Mouse (Mus musculus) neural tube, embryonic 13.5 days (tissue): ENCODE data around the gene Nxpe4. TPM values are rescaled to one million over a fixed set of nuclear protein-coding genes. Genes with fewer than 3 reads are reported as not detected.
"Not testable (repeated sequence)": the region's sequence is repeated elsewhere in the genome, so short reads cannot be mapped to it uniquely, and the experiment has no call there.

Source experiments
- ATAC-seq: fragments of 200-750 bp; cut with Nextera tagmentation; 2 replicates; pipeline ENCODE4 v1.8.0; 2017; ENCODE audit warnings: low read depth, mild to moderate bottlenecking, moderate TSS enrichment, moderate library complexity
- H3K27ac ChIP-seq: fragments of 300-500 bp; sonication (generic); replicated peaks from 2 replicates; pipeline ENCODE4 v1.5.1; 2015; ENCODE audit warnings: moderate library complexity, mild to moderate bottlenecking, inconsistent platforms
- H3K27me3 ChIP-seq: fragments of 300-500 bp; sonication (generic); 2 replicates; pipeline ENCODE4 v1.6.1; 2015; ENCODE audit warnings: mild to moderate bottlenecking, inconsistent platforms
- H3K36me3 ChIP-seq: fragments of 300-500 bp; sonication (generic); 2 replicates; pipeline ENCODE4 v1.6.1; 2015; ENCODE audit warnings: mild to moderate bottlenecking, inconsistent platforms
- H3K4me1 ChIP-seq: fragments of 300-500 bp; sonication (generic); replicated peaks from 2 replicates; pipeline ENCODE4 v1.6.1; 2015; ENCODE audit warnings: inconsistent platforms
- H3K4me2 ChIP-seq: fragments of 300-500 bp; sonication (generic); 2 replicates; pipeline ENCODE4 v1.6.1; 2015; ENCODE audit warnings: inconsistent platforms, mild to moderate bottlenecking, moderate library complexity
- H3K4me3 ChIP-seq: fragments of 300-500 bp; sonication (generic); 2 replicates; pipeline ENCODE4 v1.5.1; 2015; ENCODE audit warnings: mild to moderate bottlenecking, inconsistent platforms
- H3K9ac ChIP-seq: fragments of 300-500 bp; sonication (generic); 2 replicates; pipeline ENCODE4 v1.6.1; 2015; ENCODE audit warnings: moderate library complexity, mild to moderate bottlenecking, inconsistent platforms
- H3K9me3 ChIP-seq: fragments of 300-500 bp; sonication (generic); 2 replicates; pipeline ENCODE4 v1.6.1; 2016; ENCODE audit warnings: inconsistent platforms
- WGBS: fragments of 180-500 bp; shearing (Covaris S2); methylation state at CpG from one replicate; pipeline ENCODE4 v1.1.7; 2015; 5-methylcytosine and 5-hydroxymethylcytosine counted together
- polyA plus RNA-seq: library from polyadenylated mRNA; unstranded; fragments of >200 nt; fragmentation: Nextera tagmentation; extraction: Ambion mirVana; gene quantifications from 2 replicates; pipeline ENCODE4 v1.2.1, GENCODE M21; 2015

The Nxpe4 gene
- polyA plus RNA-seq, 1 experiment from 2014 or later, result 6.5 TPM

DNA sequence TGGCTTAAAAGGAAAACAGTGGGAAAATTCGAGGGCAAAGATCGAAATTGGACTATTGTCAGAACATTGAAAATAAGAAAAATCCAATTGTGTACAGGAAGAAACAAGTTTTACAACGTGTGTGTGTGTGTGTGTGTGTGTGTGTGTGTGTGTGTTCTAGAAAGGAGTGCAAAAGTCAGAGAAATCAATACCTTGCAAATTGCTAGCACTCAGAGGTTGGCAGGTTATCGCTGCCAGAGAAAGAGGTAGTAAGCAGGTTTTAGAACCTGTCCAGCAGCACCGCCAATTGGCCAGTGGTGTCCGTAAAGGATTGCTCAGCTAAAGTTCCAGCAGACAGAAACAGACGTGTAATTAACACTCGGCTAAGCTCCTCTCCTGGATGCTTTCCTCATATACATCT, 122.4 kb downstream of the Nxpe4 start:
- no peak for ATAC-seq
- WGBS, result 90% methylated on average over 8 of the region's 8 CpGs
- no peaks in the 10 kb centered on the region for H3K36me3 ChIP-seq
- no peaks in the 10 kb centered on the region for H3K4me1 ChIP-seq
- no peak overlapping the region for H3K4me2 ChIP-seq
- no peaks in the 10 kb centered on the region for H3K9me3 ChIP-seq
- H3K4me3 ChIP-seq, result no peak overlapping the region
- H3K27me3 ChIP-seq, result no peaks in the 10 kb centered on the region
- no peak overlapping the region for H3K9ac ChIP-seq
- no peak overlapping the region for H3K27ac ChIP-seq

DNA sequence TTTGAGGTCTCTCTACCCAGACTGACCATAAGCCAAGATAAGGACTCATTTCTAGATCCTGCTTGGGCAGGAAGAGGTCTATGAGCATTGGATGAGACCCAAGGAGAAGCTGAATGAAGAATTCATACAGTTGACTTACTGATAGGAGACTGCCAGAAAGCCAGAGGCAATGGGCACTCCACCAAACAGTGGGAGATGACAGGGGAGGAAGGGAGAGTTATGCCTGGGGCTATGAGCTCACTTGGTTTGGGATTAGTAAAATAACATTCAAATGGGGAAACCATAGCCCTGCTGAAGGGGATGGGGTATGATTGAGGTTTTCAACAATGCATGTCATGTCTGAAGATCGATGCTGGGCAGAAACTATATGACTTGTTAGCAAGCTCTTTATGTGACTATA, 128.5 kb downstream of the Nxpe4 start:
- Histone ChIP-seq H3K9ac (no peak overlapping the region), H3K4me1 (no peaks in the 10 kb centered on the region), H3K27ac (no peak overlapping the region), H3K4me3 (no peak overlapping the region), H3K9me3 (no peaks in the 10 kb centered on the region), H3K4me2 (no peak overlapping the region), H3K36me3 (no peaks in the 10 kb centered on the region), H3K27me3 (no peaks in the 10 kb centered on the region)
- no peak for ATAC-seq
- WGBS, result 97% methylated on average over 1 of the region's 1 CpGs

DNA sequence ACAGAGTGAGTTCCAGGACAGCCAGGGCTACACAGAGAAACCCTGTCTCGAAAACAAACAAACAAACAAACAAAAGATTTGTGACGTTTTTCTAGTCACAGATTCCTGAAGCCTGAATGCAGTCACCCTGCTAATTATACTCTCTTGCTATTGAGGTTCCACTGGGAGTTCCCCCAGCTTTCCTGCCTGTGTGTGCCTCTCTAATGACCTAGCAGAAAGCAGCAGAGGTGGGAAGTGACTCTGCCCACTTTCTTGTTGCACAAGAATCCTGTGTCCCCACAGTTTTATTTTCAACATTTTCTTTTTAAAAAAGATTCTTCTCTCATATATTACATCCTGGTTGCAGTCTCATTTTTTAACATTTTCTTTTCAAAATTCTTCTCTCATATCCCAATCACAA, 132.9 kb downstream of the Nxpe4 start:
- H3K27ac ChIP-seq, result no peak overlapping the region
- no peaks in the 10 kb centered on the region for H3K9me3 ChIP-seq
- H3K4me1 ChIP-seq, result no peaks in the 10 kb centered on the region
- no peaks in the 10 kb centered on the region for H3K36me3 ChIP-seq
- 79% methylated on average over 2 of the region's 2 CpGs for WGBS
- H3K27me3 ChIP-seq, result no peaks in the 10 kb centered on the region
- H3K4me2 ChIP-seq, result no peak overlapping the region
- H3K9ac ChIP-seq, result no peak overlapping the region
- ATAC-seq, result no peak
- H3K4me3 ChIP-seq, result no peak overlapping the region

DNA sequence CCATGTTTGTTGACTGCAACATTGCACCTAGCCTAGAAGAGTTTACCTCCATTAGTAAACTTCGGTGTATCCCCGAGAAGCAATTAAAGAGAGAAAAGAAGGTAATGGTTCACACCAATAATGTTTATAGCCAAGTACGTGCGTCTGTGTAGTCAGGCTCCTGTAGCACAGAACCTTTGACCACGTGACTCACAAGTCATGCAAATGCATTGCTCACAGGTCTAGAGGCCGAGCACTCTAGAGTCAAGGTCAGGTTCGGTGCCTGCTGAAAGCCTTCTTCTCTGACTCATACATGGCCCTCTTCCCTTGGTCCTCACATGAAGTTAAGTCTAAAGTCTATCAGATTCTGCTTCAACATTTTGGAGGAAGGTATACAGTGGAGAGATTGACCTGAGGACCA, 137.2 kb downstream of the Nxpe4 start:
- Histone ChIP-seq H3K36me3 (no peaks in the 10 kb centered on the region), H3K4me3 (no peak overlapping the region), H3K9ac (no peak overlapping the region), H3K27ac (no peak overlapping the region), H3K4me2 (no peak overlapping the region), H3K9me3 (no peaks in the 10 kb centered on the region), H3K27me3 (no peaks in the 10 kb centered on the region), H3K4me1 (no peaks in the 10 kb centered on the region)
- WGBS, result 89% methylated on average over 7 of the region's 7 CpGs
- ATAC-seq, result no peak

DNA sequence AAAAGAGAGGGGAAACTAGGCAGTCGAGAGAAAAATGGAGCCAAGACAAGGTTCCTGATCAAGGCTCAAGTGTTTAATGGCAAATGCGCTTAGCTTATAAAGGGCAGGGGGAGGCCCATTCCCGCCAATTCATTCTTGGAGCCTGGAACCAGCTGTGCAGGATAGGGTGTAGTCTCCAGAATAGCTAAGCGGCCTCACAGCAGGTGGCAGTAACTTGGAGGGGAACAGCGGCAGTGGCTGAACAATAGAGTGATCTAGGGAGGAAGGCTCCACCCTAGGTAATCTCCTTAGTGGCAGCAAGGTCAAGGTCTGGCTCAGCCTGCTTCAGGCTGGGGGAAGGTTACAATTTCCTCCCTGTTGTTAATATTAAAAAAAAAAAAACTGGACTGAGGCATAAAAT, 141.7 kb downstream of the Nxpe4 start:
- H3K4me1 ChIP-seq, H3K27ac ChIP-seq, H3K9ac ChIP-seq, H3K36me3 ChIP-seq, H3K4me3 ChIP-seq, H3K9me3 ChIP-seq, ATAC-seq, H3K4me2 ChIP-seq, H3K27me3 ChIP-seq: not testable (repeated sequence)
- 26% methylated on average over 5 of the region's 5 CpGs for WGBS

DNA sequence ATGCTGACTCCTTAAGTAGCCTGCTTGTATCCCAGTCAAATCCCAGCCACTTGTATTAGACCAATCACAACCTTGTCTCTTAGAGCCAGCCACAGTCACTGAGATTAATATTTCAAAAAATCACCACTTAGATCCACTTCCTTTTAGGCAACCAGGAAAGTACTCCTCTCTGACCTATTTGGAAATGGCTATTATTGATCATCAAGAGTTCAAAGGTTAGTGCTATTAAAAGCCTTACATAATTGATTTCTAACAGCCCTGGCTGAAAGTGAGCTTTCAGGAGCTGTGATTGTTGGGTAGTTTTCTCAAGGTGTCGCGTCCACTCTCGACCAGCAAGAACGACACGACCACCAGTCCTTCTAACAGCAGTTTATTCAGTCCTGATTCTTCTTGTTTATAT, 149.4 kb downstream of the Nxpe4 start:
- no peak overlapping the region for H3K4me3 ChIP-seq
- H3K9ac ChIP-seq, result no peak overlapping the region
- H3K4me2 ChIP-seq, result no peak overlapping the region
- no peak overlapping the region for H3K27ac ChIP-seq
- no peaks in the 10 kb centered on the region for H3K27me3 ChIP-seq
- 75% methylated on average over 5 of the region's 5 CpGs for WGBS
- H3K36me3 ChIP-seq, result no peaks in the 10 kb centered on the region
- no peaks in the 10 kb centered on the region for H3K9me3 ChIP-seq
- ATAC-seq, result no peak
- peaks cover 4% of the 10 kb centered on the region; the same call in 1 of the 2 replicates for H3K4me1 ChIP-seq

DNA sequence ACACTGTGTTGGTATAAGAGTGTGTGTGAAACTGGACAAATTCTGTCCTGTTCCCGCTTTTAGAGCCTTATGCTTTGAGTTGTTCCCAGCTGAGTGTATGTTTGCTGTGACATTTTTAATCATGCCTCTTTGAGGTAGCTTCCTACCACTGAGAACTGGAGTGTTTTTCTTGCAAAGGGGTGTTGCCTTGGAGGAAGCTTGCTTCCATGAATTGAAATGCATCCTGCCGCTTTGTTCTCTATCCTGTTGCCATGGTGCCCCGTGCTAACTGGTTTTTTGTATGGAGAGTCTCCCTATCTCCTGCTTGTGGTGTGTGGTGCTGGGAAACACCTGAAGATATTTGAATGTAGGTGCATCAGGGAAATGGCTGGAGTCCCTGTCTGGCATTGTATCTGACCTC, 152.4 kb downstream of the Nxpe4 start:
- ATAC-seq, result no peak
- Histone ChIP-seq H3K9me3 (no peaks in the 10 kb centered on the region), H3K4me2 (no peak overlapping the region), H3K36me3 (no peaks in the 10 kb centered on the region), H3K27ac (0 out of 2 replicates have a peak overlapping the region, but pooled peaks have one; percentile 33), H3K4me3 (0 out of 2 replicates have a peak overlapping the region, but pooled peaks have one; percentile 14), H3K27me3 (no peaks in the 10 kb centered on the region), H3K4me1 (peaks cover 4% of the 10 kb centered on the region; the same call in 1 of the 2 replicates), H3K9ac (no peak overlapping the region)
- 16% methylated on average over 3 of the region's 3 CpGs for WGBS

DNA sequence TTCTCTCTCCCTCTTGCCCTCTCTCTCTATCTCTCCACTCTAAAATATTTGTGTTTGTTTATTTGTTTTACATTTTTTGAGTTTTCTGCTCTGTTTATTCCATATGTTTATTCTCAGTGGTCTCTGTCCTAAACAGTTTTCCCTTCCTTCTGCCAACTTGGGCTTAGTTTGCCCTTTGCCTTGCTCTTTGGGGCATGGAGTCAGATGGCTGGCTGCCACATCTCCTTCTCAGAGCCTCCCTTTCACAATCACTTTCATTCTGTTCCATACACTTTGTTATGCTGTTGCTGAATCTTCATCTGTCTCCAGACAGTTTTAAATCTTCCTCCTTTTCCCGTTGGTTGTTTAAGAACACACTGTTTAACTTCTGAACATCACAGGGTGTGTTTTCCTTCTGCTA, 154.0 kb downstream of the Nxpe4 start:
- Histone ChIP-seq H3K4me3 (no peak overlapping the region), H3K4me1 (peaks cover 4% of the 10 kb centered on the region; the same call in 1 of the 2 replicates), H3K27ac (no peak overlapping the region), H3K27me3 (no peaks in the 10 kb centered on the region), H3K9ac (no peak overlapping the region), H3K9me3 (no peaks in the 10 kb centered on the region), H3K4me2 (no peak overlapping the region), H3K36me3 (no peaks in the 10 kb centered on the region)
- WGBS, result 71% methylated on average over 1 of the region's 1 CpGs
- no peak for ATAC-seq

DNA sequence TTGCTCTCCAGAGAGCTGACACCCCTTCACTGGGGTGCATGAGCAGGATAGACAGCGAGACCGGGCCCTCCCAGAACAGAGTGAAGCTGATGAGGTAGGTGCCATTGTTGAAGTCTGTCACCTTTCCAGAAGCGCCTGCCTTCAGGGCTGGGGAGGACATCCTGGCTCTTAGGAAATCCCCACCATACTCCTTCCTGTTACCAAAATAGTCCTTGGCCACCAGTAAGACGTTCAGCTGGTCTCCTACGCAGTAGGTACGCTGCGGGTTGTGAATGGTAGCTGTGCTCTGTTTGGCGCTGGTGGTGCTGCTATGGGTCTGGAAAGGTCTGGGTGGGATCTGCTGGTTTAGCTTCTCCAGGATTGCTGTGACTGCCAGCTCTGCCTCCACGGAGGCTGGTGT, 164.5 kb downstream of the Nxpe4 start:
- Histone ChIP-seq H3K27me3 (no peaks in the 10 kb centered on the region), H3K9me3 (no peaks in the 10 kb centered on the region), H3K36me3 (no peaks in the 10 kb centered on the region), H3K4me2 (no peak overlapping the region), H3K4me1 (no peaks in the 10 kb centered on the region), H3K9ac (no peak overlapping the region), H3K27ac (no peak overlapping the region), H3K4me3 (no peak overlapping the region)
- no peak for ATAC-seq
- 90% methylated on average over 9 of the region's 9 CpGs for WGBS

DNA sequence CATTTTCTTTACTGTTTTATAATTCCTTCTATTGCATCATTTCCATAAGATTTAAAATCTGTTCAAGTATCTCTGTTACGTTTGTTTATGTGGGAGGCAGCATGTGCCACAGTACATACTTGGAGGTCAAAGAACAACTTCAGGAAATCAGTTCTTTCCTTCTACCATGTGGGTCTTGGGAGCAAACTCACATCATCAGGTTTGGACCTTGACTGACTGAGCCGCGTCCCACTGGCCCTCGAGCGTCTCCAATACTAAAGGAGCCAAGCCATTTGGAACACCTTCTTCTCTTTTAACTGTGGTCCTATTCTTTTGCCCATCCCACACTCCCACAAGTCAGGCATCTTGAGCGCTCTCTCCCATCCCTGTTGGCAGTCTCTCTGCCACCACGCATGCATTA, 167.8 kb downstream of the Nxpe4 start:
- H3K4me2 ChIP-seq, result no peak overlapping the region
- no peak overlapping the region for H3K27ac ChIP-seq
- WGBS, result 93% methylated on average over 7 of the region's 7 CpGs
- H3K9ac ChIP-seq, result no peak overlapping the region
- H3K4me1 ChIP-seq, result no peaks in the 10 kb centered on the region
- no peaks in the 10 kb centered on the region for H3K9me3 ChIP-seq
- H3K27me3 ChIP-seq, result no peaks in the 10 kb centered on the region
- no peaks in the 10 kb centered on the region for H3K36me3 ChIP-seq
- no peak overlapping the region for H3K4me3 ChIP-seq
- no peak for ATAC-seq

DNA sequence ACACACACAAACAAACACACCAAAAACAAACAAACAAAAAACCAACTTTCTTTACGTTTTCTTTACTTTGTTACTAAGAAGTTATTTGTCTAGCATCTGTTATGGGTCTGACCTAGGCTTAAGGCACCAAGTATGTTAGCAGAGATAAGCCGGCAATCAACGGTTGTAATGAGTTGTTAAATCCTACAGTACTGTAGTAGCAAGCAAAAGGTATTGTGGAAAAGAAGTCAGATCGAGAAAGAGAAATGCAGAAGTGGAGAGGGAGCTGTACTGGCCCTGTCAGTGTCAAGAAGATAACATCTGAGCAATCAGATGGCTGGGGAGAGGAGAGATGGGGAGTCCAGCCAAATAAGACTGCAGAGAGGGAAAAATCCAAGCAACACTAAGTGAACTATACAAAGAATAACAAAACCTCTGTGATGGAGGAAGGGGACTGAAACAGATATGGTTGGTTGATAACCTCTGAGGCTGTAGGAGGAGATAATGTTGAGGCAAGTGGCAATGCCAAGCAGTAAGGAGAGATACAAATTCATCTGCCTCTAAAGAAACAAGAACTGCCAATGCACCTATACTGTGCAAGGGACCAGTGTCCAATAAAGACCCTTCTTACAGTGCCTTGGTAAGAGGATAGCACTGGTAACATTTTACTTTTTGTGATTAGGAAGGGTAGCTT, 177.1 kb downstream of the Nxpe4 start:
- Histone ChIP-seq H3K4me2 (no peak overlapping the region), H3K9ac (no peak overlapping the region), H3K4me1 (no peaks in the 10 kb centered on the region), H3K27ac (no peak overlapping the region), H3K36me3 (no peaks in the 10 kb centered on the region), H3K4me3 (no peak overlapping the region), H3K27me3 (no peaks in the 10 kb centered on the region), H3K9me3 (no peaks in the 10 kb centered on the region)
- 89% methylated on average over 4 of the region's 4 CpGs for WGBS
- ATAC-seq, result no peak

DNA sequence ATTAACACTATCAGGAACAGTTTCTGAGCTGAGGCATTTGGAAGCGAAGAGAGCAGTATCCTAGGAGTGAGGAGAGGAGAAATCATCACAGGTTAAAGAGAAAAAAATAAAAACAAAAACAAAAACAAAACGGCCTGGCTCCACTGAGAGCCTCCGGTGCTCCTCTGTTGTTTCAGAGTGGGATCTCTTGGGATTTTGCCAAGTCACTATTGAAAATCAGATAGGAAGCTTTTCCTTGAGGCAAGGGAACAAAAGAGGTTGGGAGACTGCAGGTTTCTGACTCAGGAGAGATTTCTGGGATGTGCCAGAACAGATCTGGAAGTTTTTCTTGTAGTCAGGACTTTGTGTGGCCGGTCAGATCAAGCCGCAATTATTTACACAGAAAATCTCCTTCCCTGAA, 177.7 kb downstream of the Nxpe4 start:
- H3K4me1 ChIP-seq, result no peaks in the 10 kb centered on the region
- ATAC-seq, result no peak
- H3K27me3 ChIP-seq, result no peaks in the 10 kb centered on the region
- 72% methylated on average over 5 of the region's 5 CpGs for WGBS
- H3K9ac ChIP-seq, result no peak overlapping the region
- H3K4me3 ChIP-seq, result no peak overlapping the region
- H3K9me3 ChIP-seq, result no peaks in the 10 kb centered on the region
- no peaks in the 10 kb centered on the region for H3K36me3 ChIP-seq
- no peak overlapping the region for H3K27ac ChIP-seq
- H3K4me2 ChIP-seq, result no peak overlapping the region

DNA sequence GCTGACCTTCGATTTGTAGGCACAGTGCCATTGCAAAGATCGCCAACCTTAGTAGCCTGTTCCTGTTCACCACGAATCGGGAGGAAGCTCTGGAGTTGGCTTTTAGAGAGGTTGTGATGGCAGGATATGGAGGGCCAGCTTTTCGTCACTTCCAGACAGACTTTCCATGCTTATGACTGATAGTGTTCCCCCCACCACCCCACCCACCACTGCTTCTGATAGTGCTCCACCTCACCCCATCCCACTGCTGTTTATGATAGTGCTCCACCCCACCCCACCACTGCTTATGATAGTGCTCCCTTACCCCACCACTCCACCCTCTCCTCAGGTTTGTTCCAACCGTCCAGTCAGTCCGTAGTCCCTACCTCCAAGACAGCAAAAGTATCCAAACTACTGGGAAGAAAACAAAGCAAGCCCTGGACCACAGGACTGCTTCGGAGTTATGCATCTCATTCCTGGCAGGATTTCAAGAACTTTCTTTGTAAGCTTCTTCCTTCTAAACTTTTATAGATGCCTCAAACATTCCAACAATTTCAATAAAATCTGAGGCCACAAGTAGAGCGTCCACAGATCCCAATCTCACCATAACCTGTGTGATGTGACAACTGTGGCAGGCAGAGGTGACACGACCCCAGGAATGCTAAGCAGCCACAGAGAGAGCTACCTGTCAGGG, 179.0 kb downstream of the Nxpe4 start:
- WGBS, result 91% methylated on average over 10 of the region's 10 CpGs
- no peak for ATAC-seq
- no peak overlapping the region for H3K4me3 ChIP-seq

More for the DNA sequence above, 179.0 kb downstream of the Nxpe4 start:
- Histone ChIP-seq H3K27me3 (no peaks in the 10 kb centered on the region), H3K27ac (no peak overlapping the region), H3K9ac (no peak overlapping the region), H3K9me3 (no peaks in the 10 kb centered on the region), H3K4me2 (no peak overlapping the region), H3K4me1 (no peaks in the 10 kb centered on the region), H3K36me3 (no peaks in the 10 kb centered on the region)
